Mouse (Mus musculus): ENCODE data around the gene a. TPM values are rescaled to one million over a fixed set of nuclear protein-coding genes. Genes with fewer than 3 reads are reported as not detected.

a gene
- 0.44 and 1.1 TPM in 2 replicates for polyA plus RNA-seq (2012; ENCODE audit: low replicate concordance)

DNA sequence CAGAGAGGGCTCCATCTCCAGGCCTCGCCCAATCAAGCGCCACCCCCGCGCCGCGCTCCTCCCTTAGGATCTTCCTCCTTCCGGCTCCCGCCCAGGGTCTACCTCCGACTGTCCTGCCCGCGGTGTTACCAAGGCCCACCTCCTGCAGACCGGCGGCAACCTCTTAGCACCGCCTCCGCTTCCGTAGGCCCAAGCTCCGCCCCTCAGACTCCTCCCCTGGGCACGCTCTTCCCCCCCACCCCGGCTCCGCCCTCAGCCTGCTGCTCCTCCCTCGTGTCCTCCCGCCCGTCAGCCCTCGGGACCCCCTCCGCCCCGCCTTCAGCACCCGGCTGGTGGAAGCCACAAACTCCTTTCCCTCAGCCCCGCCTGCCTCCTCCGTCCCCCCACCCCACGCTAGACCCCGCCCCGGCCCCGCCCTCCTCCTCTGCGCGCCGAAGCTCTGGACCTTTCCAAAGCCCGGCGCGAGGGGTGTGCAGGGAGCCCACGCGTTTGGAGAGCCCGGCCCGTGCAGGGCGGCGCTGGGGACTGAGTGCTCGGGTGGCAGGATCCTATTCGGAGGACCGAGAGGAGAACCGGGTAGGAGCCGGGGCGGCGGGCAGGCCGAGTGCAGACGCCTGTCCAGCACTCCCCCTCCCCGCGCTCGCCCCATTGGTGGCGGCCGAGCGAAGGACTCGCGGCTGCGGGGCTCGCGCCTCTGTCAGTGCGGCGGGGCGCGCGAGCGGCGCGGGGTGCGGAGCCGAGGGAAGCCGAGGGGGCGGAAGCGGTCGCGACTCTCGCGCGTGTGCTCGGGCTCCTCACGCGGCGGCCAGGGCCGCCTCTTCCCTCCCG, at the start of gene a, which contains the start of gene Raly:
TSS of gene a (plus strand) at position 747 of the 828 bp plus-strand sequence.
TSS of gene Raly (plus strand) at position 441 of the 828 bp plus-strand sequence.

DNA sequence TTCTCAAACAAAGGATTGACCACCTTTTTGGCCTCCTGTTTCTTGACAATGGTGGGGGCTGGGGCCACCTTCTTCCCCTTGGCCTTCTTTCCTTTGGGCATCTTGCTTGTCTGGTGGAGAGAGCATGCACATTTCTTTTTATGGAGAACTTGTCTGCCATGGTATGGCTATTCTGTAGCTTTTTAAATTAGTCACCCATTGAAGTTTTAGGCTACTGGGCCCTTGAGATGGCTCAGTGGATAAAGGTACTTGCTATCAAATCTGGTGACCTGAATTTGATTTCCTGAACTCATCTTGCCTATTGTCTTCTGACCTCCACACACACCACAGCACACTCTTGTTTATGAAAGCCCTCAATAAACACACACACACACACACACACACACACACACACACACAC, 21.3 kb upstream of the a start, which contains the start of gene Gm14214:
TSS of gene Gm14214 (minus strand) at position 101 of the 400 bp plus-strand sequence.

DNA sequence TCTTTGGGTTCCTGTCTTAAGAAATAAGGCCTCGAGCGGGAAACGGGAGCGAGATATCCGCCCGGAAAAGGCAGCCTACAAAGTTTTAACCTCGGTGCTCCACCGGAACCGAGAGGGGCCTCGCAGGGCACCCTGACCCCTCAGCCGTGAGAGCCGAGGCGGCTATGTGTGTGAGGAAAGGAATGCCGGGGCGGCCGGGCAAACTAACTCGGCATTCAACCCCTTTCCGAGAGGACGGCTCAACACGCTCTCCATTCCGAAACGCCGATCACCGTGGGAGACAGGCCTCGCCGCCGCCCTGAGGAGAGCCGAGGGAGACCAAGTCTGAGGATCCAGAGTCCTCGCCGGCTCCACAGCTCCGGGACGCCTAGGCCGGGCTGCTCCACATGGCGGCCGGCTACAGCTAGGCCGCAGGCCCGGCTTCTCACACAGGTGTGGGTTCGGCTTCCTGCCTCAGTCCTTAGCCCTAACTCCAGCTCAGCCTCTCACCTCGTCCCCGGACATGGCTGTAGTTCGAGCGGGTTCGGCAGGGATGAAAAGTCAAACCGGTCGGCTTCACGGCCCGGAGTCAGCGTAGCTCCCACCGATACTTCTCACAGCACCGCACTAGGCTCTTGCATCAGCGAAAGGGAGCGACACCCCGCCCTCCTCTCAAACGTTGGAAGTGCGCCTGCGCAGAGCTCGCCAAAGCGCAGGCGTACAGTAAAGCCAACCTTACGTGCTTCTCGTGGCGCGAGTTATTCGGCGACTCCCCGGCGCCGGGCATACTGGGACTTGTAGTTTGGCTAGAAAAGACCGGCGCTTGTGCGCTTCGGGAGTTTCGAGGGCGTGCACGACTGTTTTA, 101.2 kb downstream of the a start, which contains the start of gene Eif2s2:
TSS of gene Eif2s2 (minus strand) at position 735 of the 844 bp plus-strand sequence.

DNA sequence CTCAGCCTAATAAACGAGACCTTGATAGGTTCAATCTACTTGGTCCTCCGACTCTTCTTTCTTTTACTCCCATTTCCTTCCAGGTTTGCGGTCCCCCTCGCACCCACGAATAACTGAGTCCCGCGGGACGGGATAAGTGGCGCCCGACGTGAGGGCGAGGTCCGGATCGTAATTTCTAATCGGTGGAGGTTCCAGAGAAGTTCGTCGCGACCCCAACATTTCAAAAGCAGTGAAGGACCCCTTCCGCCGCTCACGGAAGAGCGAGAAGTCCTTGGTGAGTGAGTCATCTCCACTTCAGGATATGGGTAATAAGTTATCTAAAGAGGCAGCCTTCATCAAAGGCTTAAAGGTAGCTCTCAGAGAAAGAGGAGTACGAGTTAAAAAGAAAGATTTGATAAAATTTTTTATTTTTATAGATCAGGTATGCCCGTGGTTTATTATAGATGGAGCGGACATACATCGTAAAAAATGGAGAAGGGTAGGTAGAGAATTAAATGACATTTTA, 227.1 kb downstream of the a start, which contains the start of gene Gm14226:
TSS of gene Gm14226 (plus strand) at position 16 of the 505 bp plus-strand sequence.

DNA sequence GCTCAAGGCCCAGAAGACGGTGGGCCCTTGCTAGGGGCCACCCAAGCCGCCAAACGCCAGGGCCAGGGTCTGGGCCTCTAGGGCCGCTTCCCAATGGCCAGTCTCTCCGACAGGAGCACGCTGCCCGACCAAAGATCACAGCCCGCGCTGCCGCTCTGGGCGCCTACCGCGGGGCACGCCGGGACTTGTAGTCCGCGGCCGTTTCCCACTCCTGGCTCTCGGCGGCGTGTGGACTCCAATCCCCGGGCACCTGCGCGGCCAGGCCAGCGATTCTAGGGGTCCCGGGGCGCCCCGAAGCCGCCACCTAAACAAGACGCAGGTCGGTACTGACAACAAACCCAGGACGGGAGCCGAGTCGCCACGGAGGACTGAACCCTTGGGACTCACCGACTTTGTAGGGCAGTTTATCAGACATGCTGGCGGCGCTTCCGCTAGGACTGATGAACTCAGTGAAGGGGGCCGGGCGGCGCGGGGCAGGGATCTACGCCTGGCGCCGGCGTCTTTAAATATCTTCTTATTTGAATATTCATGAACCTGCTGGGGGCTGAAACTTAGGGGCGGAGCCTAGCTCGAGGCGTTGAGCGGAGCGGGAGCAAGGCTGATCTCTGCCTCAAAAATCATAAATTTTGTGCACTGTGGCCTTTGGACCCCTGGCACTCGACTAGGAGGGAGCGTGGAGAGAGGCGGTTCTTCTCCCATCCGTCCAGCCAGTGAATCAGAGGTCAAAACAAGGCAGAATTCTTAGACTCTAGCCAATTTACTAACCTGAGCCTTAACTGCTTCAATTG, 283.0 kb downstream of the a start, which contains the start of gene Ahcy:
TSS of gene Ahcy (minus strand) at position 520 of the 788 bp plus-strand sequence.

Other genes with a start within 250 kb of the a start
- 0.64 and 0.74 TPM in 2 replicates for gene 1700003F12Rik, start 244.3 kb upstream of the a start, polyA plus RNA-seq (2012; ENCODE audit: low replicate concordance)
- gene Actl10, start 239.6 kb upstream of the a start, polyA plus RNA-seq (2012; ENCODE audit: low replicate concordance) = not detected in 2 replicates
- 2.2 and 8.2 TPM in 2 replicates for gene Necab3, start 232.5 kb upstream of the a start, polyA plus RNA-seq (2012; ENCODE audit: low replicate concordance)
- gene E2f1, start 221.5 kb upstream of the a start, polyA plus RNA-seq (2012; ENCODE audit: low replicate concordance) = 64.9 and 73.1 TPM in 2 replicates
- 2.2 and 9.4 TPM in 2 replicates for gene Pxmp4, start 187.7 kb upstream of the a start, polyA plus RNA-seq (2012; ENCODE audit: low replicate concordance)
- 6.7 and 9.3 TPM in 2 replicates for gene Zfp341, start 178.1 kb upstream of the a start, polyA plus RNA-seq (2012; ENCODE audit: low replicate concordance)
- 4.1 and 10.3 TPM in 2 replicates for gene 4930519P11Rik, start 178.0 kb upstream of the a start, polyA plus RNA-seq (2012; ENCODE audit: low replicate concordance)
- 42.2 and 77.8 TPM in 2 replicates for gene Chmp4b, start 139.7 kb upstream of the a start, polyA plus RNA-seq (2012; ENCODE audit: low replicate concordance)
- not detected in 2 replicates for gene Gm14214, start 21.4 kb upstream of the a start, polyA plus RNA-seq (2012; ENCODE audit: low replicate concordance)
- gene Raly, start 306 bp upstream of the a start, polyA plus RNA-seq (2012; ENCODE audit: low replicate concordance) = 446 and 535 TPM in 2 replicates
- gene Eif2s2, start 101.5 kb downstream of the a start, polyA plus RNA-seq (2012; ENCODE audit: low replicate concordance) = 11.3 and 23.7 TPM in 2 replicates
- 0.10 and 0.15 TPM in 2 replicates for gene Gm14226, start 226.9 kb downstream of the a start, polyA plus RNA-seq (2012; ENCODE audit: low replicate concordance)

Measured in leukemia stem cell, adult 10-12 weeks (primary cell).